Comparison of ENCODE assay signal across 14 mouse cellular contexts in genomic region chr5:74029787-74030186, GRCm38 (mm10). TPM values are rescaled to one million over a fixed set of nuclear protein-coding genes. Genes with fewer than 3 reads are reported as not detected.
A peak's percentile ranks its signal among the peaks of the same experiment; 100 is the strongest.
DNase-seq lines count a peak whose midpoint lies in the region; ATAC-seq lines count a peak whose summit lies in the region.
"Had no signal": no experiment of that assay in that cellular context is flagged by ENCODE, and none has a peak within 500 bp of the region (broad histone marks: within the 10 kb centered on the region; RNA-seq: fewer than 3 reads in every experiment).

No protein-coding gene starts in this region.

- peak; percentile 13 for DNase-seq in adrenal gland, postnatal 14 days
- DNase-seq in adrenal gland, postnatal 4 days (ENCODE audit: low spot score in 2 of 2), result no peak
- peak; percentile 13 for DNase-seq in retina, postnatal 1 day
- DNase-seq in retina, embryonic 14.5 days (ENCODE audit: low spot score), result no peak
- DNase-seq in lung, postnatal 36 days, result peak; percentile 47
- DNase-seq in left cerebral cortex, adult 9 months (ENCODE audit: low spot score in 2 of 2), result no peak
- DNase-seq: cerebellum, adult 8-10 months; forebrain, postnatal 0 days; left cerebral cortex, postnatal 4 days; liver; midbrain, embryonic 14.5 days; right cerebral cortex, postnatal 4 days; thymus, postnatal 36 days had no signal

- ATAC-seq in inflammation-experienced regulatory T-cells, adult 6 months, result no peak
- ATAC-seq: forebrain, postnatal 0 days had no signal

RNA-seq across cellular contexts. Expression of gene Usp46, which starts 38.4 kb away (rescaled TPM):
- total RNA-seq in adrenal gland, postnatal 14 days (2021), result 29.8 and 32.3 TPM in 2 replicates
- total RNA-seq in adrenal gland, postnatal 4 days (2021), result 10 to 100 TPM; 42.6 to 45.0 TPM
- 10 to 100 TPM in 1 of 3 experiments, 1 to 10 TPM in 2; 8.5 to 12.6 (median 9.9) TPM for polyA plus RNA-seq in inflammation-experienced regulatory T-cells, adult 6 months (2017; shearing (Covaris generic))

Comparison
In these comparisons a context has a peak if more than half of its experiments do, and no peak if none do; other contexts are left out.
1. DNase-seq: peak in adrenal gland, postnatal 14 days (single experiment), retina, postnatal 1 day (single experiment) and lung, postnatal 36 days (single experiment); none in adrenal gland, postnatal 4 days (0 of 2), retina, embryonic 14.5 days (single experiment) and left cerebral cortex, adult 9 months (0 of 2).